Mouse (Mus musculus) kidney, postnatal 0 days (tissue): ENCODE measurements around the gene Nfu1. TPM values are rescaled to one million over a fixed set of nuclear protein-coding genes. Genes with fewer than 3 reads are reported as not detected.
A peak's percentile ranks its signal among the peaks of the same experiment; 100 is the strongest.

Experiments used
- ATAC-seq: fragments of 200-750 bp; cut with Nextera tagmentation; replicated peaks from 2 replicates; pipeline ENCODE4 v1.8.0; 2017; ENCODE audit warnings: low read depth, moderate number of reproducible peaks, moderate TSS enrichment, moderate library complexity; ENCODE audit not compliant: low FRiP score
- DNase-seq: peaks from one replicate; pipeline ENCODE4 v3.0.0-alpha.2; 2016; ENCODE audit warnings: low spot score
- H3K27ac ChIP-seq: fragments of 300-500 bp; sonication (generic); 2 replicates; pipeline ENCODE4 v1.5.1; 2014; ENCODE audit warnings: mild to moderate bottlenecking
- H3K27me3 ChIP-seq: fragments of 300-500 bp; sonication (generic); 2 replicates; pipeline ENCODE4 v1.6.1; 2014; ENCODE audit warnings: low read length, mixed read lengths; ENCODE audit not compliant: insufficient read depth
- H3K36me3 ChIP-seq: fragments of 300-500 bp; sonication (generic); 2 replicates; pipeline ENCODE4 v1.6.1; 2014; ENCODE audit warnings: low read length, mixed read lengths; ENCODE audit not compliant: insufficient read depth
- H3K4me1 ChIP-seq: fragments of 300-500 bp; sonication (generic); replicated peaks from 2 replicates; pipeline ENCODE4 v1.6.1; 2014; ENCODE audit warnings: antibody characterized with exemption, low read length, mixed read lengths; ENCODE audit not compliant: insufficient read depth
- H3K4me2 ChIP-seq: fragments of 300-500 bp; sonication (generic); 2 replicates; pipeline ENCODE4 v1.6.1; 2014; ENCODE audit warnings: mild to moderate bottlenecking, low read length, moderate library complexity, mixed read lengths
- H3K4me3 ChIP-seq: fragments of 300-500 bp; sonication (generic); replicated peaks from 2 replicates; pipeline ENCODE4 v1.5.1; 2014; ENCODE audit warnings: low read depth, low read length
- H3K9ac ChIP-seq: fragments of 300-500 bp; sonication (generic); 2 replicates; pipeline ENCODE4 v1.6.1; 2014; ENCODE audit warnings: low read depth, low read length
- H3K9me3 ChIP-seq: fragments of 300-500 bp; sonication (generic); replicated peaks from 2 replicates; pipeline ENCODE4 v1.6.1; 2016; ENCODE audit warnings: low read length, inconsistent platforms, mixed read lengths
- CTCF ChIP-seq: IDR thresholded peaks from 2 replicates; pipeline ENCODE4 v1.5.1; 2016; ENCODE audit warnings: antibody characterized with exemption, low read depth, mild to moderate bottlenecking, moderate library complexity
- WGBS: fragments of 180-500 bp; shearing (Covaris S2); extraction: QIAGEN DNeasy Blood & Tissue Kit; methylation state at CpG from one replicate; pipeline ENCODE4 v1.1.7; 2014; 5-methylcytosine and 5-hydroxymethylcytosine counted together
- polyA plus RNA-seq: library from polyadenylated mRNA; unstranded; fragments of >200 nt; fragmentation: Nextera tagmentation; extraction: Ambion mirVana; gene quantifications from 2 replicates; pipeline ENCODE4 v1.2.1, GENCODE M21; 2015

Gene Nfu1
- 115 and 119 TPM in 2 replicates for polyA plus RNA-seq

DNA sequence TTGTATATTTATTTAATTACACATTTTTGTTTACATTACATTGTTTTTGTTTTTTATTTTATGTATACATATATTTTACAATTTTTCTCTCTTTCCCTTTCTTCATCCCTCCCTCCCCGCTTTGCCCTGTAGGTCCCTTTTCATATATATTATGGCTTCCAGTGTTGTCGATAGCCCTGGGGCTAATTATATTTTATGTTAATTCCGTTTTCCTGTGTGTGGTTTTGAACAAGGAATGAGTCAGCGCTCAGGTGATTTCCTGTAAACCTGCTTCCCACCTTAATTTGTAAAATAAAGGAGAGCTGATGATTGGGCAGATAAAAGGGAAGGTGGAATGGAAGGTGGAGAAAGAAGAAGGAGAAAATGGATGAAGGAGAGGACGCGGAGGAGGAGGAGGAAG is at the start of gene Nfu1:
Gene Nfu1, plus strand, starts transcription at position 350 of the 400 bp plus-strand sequence.
- Histone ChIP-seq H3K4me2 (peak within 1 kb of the TSS; percentile 70), H3K9ac (peak within 1 kb of the TSS; percentile 91)
- WGBS: 69% methylated on average over 6 of the region's 6 CpGs

GRCm38 (mm10) chr6:86963987-86964685 is 44.9 kb upstream of the Nfu1 start:
- Histone ChIP-seq H3K4me1 (no peaks in the 10 kb centered on the region), H3K9me3 (no peaks in the 10 kb centered on the region), H3K36me3 (peaks cover 56% of the 10 kb centered on the region), H3K4me2 (no peak overlapping the region), H3K27me3 (no peaks in the 10 kb centered on the region), H3K27ac (no peak overlapping the region), H3K4me3 (no peak overlapping the region), H3K9ac (no peak overlapping the region)
- no peak for TF ChIP-seq CTCF
- WGBS: 85% methylated on average over 7 of the region's 7 CpGs
- ATAC-seq: no peak
- DNase-seq: no peak

More for the DNA sequence above, at the start of gene Nfu1:
- no peaks in the 10 kb centered on the region for H3K27me3 ChIP-seq
- 0 out of 2 replicates have a peak, but pooled peaks cover 4% of the 10 kb centered on the region for H3K4me1 ChIP-seq
- no peak for TF ChIP-seq CTCF
- no peak for ATAC-seq
- DNase-seq: no peak
- H3K9me3 ChIP-seq: no peaks in the 10 kb centered on the region
- peak within 1 kb of the TSS; percentile 87 for H3K27ac ChIP-seq
- peak within 1 kb of the TSS; percentile 82 for H3K4me3 ChIP-seq
- no peaks in the 10 kb centered on the region for H3K36me3 ChIP-seq

DNA sequence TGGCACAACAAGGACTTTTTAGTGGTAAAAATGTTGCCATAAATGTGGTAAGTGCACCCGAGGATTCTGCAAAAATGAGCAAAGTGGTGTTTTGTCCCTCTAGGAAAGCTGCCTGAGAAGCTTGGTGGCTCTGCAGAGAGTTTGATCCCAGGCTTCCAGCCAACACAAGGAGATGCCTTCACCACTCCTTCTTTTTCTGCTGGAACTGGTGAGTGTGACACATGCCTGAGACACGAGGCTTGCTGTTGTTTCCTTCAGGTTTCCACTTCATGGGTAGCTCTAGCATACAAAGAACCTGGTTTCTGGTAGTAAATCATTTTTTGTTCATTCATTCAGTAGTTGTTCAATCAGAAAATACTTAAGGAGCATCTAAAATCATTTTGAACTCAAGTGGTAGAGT is 41.9 kb upstream of the Nfu1 start:
- Histone ChIP-seq H3K36me3 (peaks cover 49% of the 10 kb centered on the region), H3K9ac (no peak overlapping the region), H3K9me3 (no peaks in the 10 kb centered on the region)

GRCm38 (mm10) chr6:86973956-86974355 is 35.1 kb upstream of the Nfu1 start:
- H3K36me3 ChIP-seq: peaks cover 13% of the 10 kb centered on the region; the same call in 1 of the 2 replicates
- no peak for TF ChIP-seq CTCF
- H3K27ac ChIP-seq: no peak overlapping the region
- H3K4me2 ChIP-seq: no peak overlapping the region
- no peaks in the 10 kb centered on the region for H3K9me3 ChIP-seq
- 93% methylated on average over 4 of the region's 4 CpGs for WGBS
- H3K4me3 ChIP-seq: no peak overlapping the region
- H3K4me1 ChIP-seq: no peaks in the 10 kb centered on the region
- ATAC-seq (no peak), DNase-seq (no peak)
- no peak overlapping the region for H3K9ac ChIP-seq
- no peaks in the 10 kb centered on the region for H3K27me3 ChIP-seq

More for the DNA sequence above, 41.9 kb upstream of the Nfu1 start:
- Histone ChIP-seq H3K4me1 (no peaks in the 10 kb centered on the region), H3K4me3 (no peak overlapping the region), H3K27me3 (no peaks in the 10 kb centered on the region), H3K27ac (no peak overlapping the region), H3K4me2 (no peak overlapping the region)
- 78% methylated on average over 2 of the region's 2 CpGs for WGBS
- DNase-seq (no peak), ATAC-seq (no peak)
- no peak for TF ChIP-seq CTCF

DNA sequence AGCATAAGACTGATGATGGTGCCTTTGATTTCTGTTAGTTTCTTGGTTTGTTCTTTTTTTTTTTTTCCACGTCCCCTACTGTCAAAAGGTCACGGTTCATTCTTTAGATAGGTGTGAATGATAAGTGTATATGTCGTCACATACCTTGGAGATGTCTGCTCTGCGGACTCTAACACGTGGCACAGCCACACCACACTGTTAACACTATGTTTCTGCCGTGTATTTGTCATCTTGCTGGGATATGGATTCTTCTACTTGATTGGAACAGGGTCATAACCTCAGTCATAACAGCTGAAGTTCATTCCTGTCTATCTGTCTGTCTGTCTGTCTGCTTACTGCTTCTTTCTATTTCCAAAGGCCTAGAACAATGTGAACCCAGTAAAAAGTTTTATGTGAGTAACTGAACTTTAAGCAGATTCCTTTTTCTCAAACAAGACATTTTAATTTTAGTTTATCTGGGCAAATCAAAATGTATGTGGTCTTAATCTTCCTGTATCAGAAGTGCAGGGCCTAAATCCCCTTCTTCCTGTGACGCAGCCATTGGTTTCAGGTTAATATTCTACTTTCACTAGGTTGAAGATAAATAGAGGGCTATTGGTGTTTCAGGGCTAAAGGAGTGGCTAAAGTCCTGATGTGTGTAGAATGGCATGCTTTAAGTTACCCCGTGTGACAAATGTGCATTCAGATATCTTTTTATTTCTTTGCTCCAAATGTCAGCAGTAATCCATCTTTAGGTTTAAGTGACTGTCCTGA is 30.7 kb upstream of the Nfu1 start:
- Histone ChIP-seq H3K27me3 (no peaks in the 10 kb centered on the region), H3K27ac (0 out of 2 replicates have a peak overlapping the region, but pooled peaks have one; percentile 31), H3K4me2 (no peak overlapping the region), H3K36me3 (no peaks in the 10 kb centered on the region; the same call in 1 of the 2 replicates), H3K9ac (no peak overlapping the region), H3K4me1 (no peaks in the 10 kb centered on the region), H3K4me3 (no peak overlapping the region), H3K9me3 (no peaks in the 10 kb centered on the region)
- no peak for ATAC-seq
- DNase-seq: no peak
- TF ChIP-seq CTCF: no peak
- 76% methylated on average over 8 of the region's 8 CpGs for WGBS

DNA sequence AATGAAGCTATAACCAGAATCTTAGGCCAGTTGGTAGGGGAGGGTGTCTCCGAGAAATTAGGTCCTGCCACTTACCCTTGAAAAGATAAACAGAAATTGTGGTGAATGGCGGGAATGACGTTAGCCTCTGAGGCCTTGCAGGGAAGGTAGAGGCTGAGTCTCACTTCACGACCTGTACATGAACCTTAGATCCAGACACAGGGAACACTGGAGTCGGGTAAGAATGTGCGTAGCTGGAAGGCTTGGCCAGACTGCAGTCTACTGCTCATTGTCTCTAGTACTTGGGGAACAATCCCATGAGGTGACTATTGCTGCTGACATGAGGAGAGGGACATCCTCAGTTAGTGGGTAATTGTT is 30.1 kb upstream of the Nfu1 start:
- H3K4me1 ChIP-seq: no peaks in the 10 kb centered on the region
- 64% methylated on average over 6 of the region's 6 CpGs for WGBS
- TF ChIP-seq CTCF: no peak
- no peaks in the 10 kb centered on the region for H3K27me3 ChIP-seq
- no peaks in the 10 kb centered on the region for H3K9me3 ChIP-seq
- H3K36me3 ChIP-seq: no peaks in the 10 kb centered on the region; the same call in 1 of the 2 replicates
- DNase-seq: no peak
- no peak for ATAC-seq
- no peak overlapping the region for H3K4me3 ChIP-seq
- no peak overlapping the region for H3K4me2 ChIP-seq
- H3K9ac ChIP-seq: no peak overlapping the region
- 0 out of 2 replicates have a peak overlapping the region, but pooled peaks have one; percentile 31 for H3K27ac ChIP-seq
